Mouse (Mus musculus) stomach, postnatal 0 days (tissue): ENCODE data around the gene Usp10. TPM values are rescaled to one million over a fixed set of nuclear protein-coding genes. Genes with fewer than 3 reads are reported as not detected.

Source experiments
- ATAC-seq: fragments of 200-750 bp; cut with Nextera tagmentation; 2 replicates; pipeline ENCODE4 v1.8.0; 2017; ENCODE audit not compliant: low FRiP score, low TSS enrichment
- DNase-seq: peaks from one replicate; pipeline ENCODE4 v3.0.0-alpha.2; 2016; ENCODE audit warnings: low spot score
- H3K27ac ChIP-seq: fragments of 300-500 bp; sonication (generic); replicated peaks from 2 replicates; pipeline ENCODE4 v1.5.1; 2014; ENCODE audit warnings: mild to moderate bottlenecking, control low read depth
- H3K27me3 ChIP-seq: fragments of 300-500 bp; sonication (generic); 2 replicates; pipeline ENCODE4 v1.6.1; 2014; ENCODE audit warnings: low read length; ENCODE audit not compliant: control insufficient read depth, insufficient read depth
- H3K36me3 ChIP-seq: fragments of 300-500 bp; sonication (generic); 2 replicates; pipeline ENCODE4 v1.6.1; 2014; ENCODE audit warnings: low read length, mixed read lengths; ENCODE audit not compliant: control insufficient read depth, insufficient read depth
- H3K4me1 ChIP-seq: fragments of 300-500 bp; sonication (generic); replicated peaks from 2 replicates; pipeline ENCODE4 v1.6.1; 2014; ENCODE audit warnings: antibody characterized with exemption; ENCODE audit not compliant: control insufficient read depth, insufficient read depth
- H3K4me2 ChIP-seq: fragments of 300-500 bp; sonication (generic); replicated peaks from 2 replicates; pipeline ENCODE4 v1.6.1; 2014; ENCODE audit warnings: low read depth, mild to moderate bottlenecking, control low read depth, moderate library complexity
- H3K4me3 ChIP-seq: fragments of 300-500 bp; sonication (generic); 2 replicates; pipeline ENCODE4 v1.5.1; 2014; ENCODE audit warnings: low read depth, low read length, control low read depth
- H3K9ac ChIP-seq: fragments of 300-500 bp; sonication (generic); 2 replicates; pipeline ENCODE4 v1.6.1; 2014; ENCODE audit warnings: mild to moderate bottlenecking, low read length, control low read depth, mixed read lengths
- H3K9me3 ChIP-seq: fragments of 300-500 bp; sonication (generic); 2 replicates; pipeline ENCODE4 v1.6.1; 2016; ENCODE audit warnings: low read length; ENCODE audit not compliant: control insufficient read depth
- CTCF ChIP-seq: IDR thresholded peaks from 2 replicates; pipeline ENCODE4 v1.5.1; 2016; ENCODE audit warnings: antibody characterized with exemption, low read depth, mild to moderate bottlenecking, moderate library complexity
- EP300 ChIP-seq: optimal IDR thresholded peaks from 2 replicates; pipeline ENCODE3; 2016; ENCODE audit warnings: antibody characterized with exemption
- WGBS: fragments of 180-500 bp; shearing (Covaris S2); extraction: QIAGEN DNeasy Blood & Tissue Kit; methylation state at CpG from one replicate; pipeline ENCODE4 v1.1.7; 2014; 5-methylcytosine and 5-hydroxymethylcytosine counted together
- polyA plus RNA-seq: library from polyadenylated mRNA; unstranded; fragments of >200 nt; fragmentation: Nextera tagmentation; extraction: Ambion mirVana; gene quantifications from 2 replicates; pipeline ENCODE4 v1.2.1, GENCODE M21; 2015

Usp10 gene
- polyA plus RNA-seq, 1 experiment from 2014 or later = 54.5 TPM

DNA sequence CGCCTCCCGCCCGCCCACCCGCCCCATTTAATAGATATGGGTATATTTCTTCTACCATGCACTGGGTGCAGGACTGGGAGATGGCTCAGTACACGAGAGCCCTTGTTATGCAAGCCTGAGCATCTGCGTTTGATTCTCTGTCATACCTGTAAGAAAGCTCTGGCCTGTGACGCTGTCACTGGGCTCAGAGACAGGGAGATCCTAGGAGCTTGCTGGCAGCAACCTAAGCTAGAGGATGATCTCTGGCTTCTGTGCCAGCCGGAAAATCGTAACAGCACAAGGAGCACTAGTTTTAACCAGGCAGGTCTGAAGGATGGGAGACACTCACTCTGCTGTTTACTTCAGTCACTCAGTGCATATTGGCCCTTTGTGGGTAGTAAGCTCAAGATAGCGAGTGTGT lies 33.5 kb downstream of the Usp10 start:
- ATAC-seq (no peak), DNase-seq (no peak)
- Histone ChIP-seq H3K4me1 (no peaks in the 10 kb centered on the region), H3K27me3 (no peaks in the 10 kb centered on the region), H3K27ac (no peak overlapping the region), H3K4me2 (no peak overlapping the region), H3K9ac (no peak overlapping the region), H3K9me3 (no peaks in the 10 kb centered on the region), H3K36me3 (peaks cover 15% of the 10 kb centered on the region; the same call in 1 of the 2 replicates), H3K4me3 (no peak overlapping the region)
- TF ChIP-seq CTCF (no peak), EP300 (no peak)
- 92% methylated on average over 10 of the region's 10 CpGs for WGBS

DNA sequence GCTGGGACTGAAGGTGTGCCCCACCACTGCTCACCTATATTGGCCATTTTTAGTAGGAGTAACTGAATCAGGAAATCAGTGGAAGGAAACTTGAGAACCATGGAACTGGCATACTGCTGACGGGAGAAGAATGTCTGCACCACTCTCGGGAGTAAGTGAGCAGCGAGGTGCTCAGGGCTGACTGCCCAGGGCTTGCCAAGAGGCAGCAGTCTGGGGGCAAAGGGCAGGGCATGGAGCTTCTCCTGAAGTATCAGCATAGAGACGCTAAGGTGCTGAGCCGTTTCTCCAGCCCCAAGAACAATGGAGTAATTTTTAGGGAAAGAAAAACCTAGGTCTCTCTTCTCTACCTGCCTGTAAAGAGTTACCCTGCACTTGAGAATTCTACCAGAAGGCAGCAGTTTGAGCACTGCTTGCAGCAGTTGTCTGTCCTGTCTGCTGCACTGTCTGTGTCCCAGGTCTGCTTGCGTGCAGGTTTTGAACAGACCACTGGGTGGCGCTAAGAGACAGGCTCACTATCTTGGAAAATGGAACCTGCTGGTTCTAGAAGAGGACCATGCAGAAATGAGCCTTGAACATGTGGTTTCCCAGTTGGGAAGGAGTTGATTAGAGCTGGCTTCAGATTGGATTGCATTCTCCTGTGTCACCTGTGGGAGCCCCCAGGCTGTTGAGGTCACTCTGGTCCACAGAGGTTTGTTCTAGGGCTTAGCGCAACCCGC lies 34.1 kb downstream of the Usp10 start:
- peaks cover 15% of the 10 kb centered on the region; the same call in 1 of the 2 replicates for H3K36me3 ChIP-seq
- peak; percentile 52 for ATAC-seq

DNA sequence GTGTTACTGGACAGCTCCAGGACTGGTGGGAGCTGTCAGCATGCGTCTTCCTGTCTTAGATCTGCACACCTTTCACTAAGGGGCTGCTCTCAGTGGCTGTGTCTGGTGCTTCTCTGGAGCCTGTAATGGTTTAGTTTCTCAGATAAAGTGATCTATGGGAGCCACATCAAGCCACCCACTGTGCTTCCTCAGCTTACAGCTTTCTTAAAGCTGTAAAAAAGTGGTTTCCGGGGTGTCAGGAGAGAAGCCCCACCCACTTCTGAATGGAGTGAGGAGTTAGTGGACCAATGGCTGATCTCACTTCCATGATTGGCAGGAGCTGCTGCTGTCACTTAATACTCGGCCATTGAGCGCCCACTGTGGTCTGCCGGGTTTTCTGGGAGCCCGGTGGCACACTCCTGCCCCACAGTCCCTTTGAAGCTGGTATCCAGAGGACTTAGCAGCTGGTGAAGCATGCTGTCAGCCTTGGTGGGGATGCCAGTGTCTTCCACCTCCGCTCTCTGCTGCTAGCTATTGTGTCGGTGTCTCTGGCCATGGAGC lies 36.2 kb downstream of the Usp10 start:
- Histone ChIP-seq H3K4me2 (no peak overlapping the region), H3K4me3 (no peak overlapping the region), H3K9me3 (no peaks in the 10 kb centered on the region), H3K9ac (no peak overlapping the region), H3K27me3 (no peaks in the 10 kb centered on the region), H3K4me1 (no peaks in the 10 kb centered on the region), H3K36me3 (peaks cover 15% of the 10 kb centered on the region), H3K27ac (no peak overlapping the region)
- DNase-seq = no peak
- no peak for TF ChIP-seq CTCF
- no peak for TF ChIP-seq EP300
- ATAC-seq = no peak
- WGBS = 73% methylated on average over 8 of the region's 8 CpGs

More for the DNA sequence above, 34.1 kb downstream of the Usp10 start:
- WGBS = 58% methylated on average over 9 of the region's 9 CpGs
- Histone ChIP-seq H3K27ac (no peak overlapping the region), H3K4me2 (no peak overlapping the region), H3K4me1 (no peaks in the 10 kb centered on the region), H3K4me3 (no peak overlapping the region), H3K27me3 (no peaks in the 10 kb centered on the region), H3K9me3 (no peaks in the 10 kb centered on the region), H3K9ac (no peak overlapping the region)
- DNase-seq = peak; percentile 83
- TF ChIP-seq CTCF (peak; percentile 97), EP300 (no peak)

DNA sequence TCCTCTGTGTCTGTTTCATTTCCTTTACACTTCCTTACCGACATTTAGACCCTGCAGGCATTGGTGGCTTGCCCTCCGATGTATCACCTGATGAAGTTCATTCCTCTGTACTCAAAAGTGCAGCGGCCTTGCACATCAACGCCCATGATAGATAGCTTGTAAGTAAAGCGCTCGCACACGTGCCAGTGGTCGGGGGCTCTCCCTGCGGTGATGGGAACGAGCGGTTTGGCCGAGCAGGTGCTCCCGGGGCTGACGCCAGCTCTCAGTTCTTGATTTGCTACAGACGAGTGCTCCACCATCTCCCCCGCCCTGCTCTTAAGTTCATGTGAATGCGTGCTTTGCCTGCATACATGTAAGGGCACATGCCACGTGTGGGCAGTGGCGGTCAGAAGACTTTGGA lies 37.5 kb downstream of the Usp10 start:
- TF ChIP-seq CTCF (no peak), EP300 (no peak)
- Histone ChIP-seq H3K36me3 (peaks cover 18% of the 10 kb centered on the region), H3K4me1 (no peaks in the 10 kb centered on the region), H3K27ac (no peak overlapping the region), H3K27me3 (no peaks in the 10 kb centered on the region), H3K9me3 (no peaks in the 10 kb centered on the region), H3K4me2 (no peak overlapping the region), H3K9ac (no peak overlapping the region), H3K4me3 (no peak overlapping the region)
- DNase-seq (no peak), ATAC-seq (no peak)
- 69% methylated on average over 19 of the region's 19 CpGs for WGBS

DNA sequence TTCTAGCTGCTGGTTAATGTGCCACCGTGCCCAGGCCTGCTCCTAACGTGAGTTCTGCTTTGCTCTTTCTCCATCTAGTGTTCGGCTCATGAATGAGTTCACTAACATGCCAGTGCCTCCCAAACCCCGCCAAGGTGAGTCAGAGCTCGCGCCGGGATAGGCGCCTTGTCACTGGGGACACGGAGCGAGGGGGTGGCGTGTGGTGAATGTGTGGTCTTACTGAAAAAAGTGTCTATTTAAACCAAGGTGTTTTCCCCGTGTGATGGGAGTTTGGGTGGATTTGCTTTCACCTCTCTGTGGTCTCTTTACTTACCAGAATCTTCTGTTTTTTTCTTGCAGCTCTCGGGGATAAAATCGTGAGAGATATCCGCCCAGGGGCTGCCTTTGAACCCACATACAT lies 38.2 kb downstream of the Usp10 start:
- 66% methylated on average over 15 of the region's 15 CpGs for WGBS
- DNase-seq (no peak), ATAC-seq (no peak)
- Histone ChIP-seq H3K27ac (no peak overlapping the region), H3K9me3 (no peaks in the 10 kb centered on the region), H3K4me1 (no peaks in the 10 kb centered on the region), H3K4me3 (no peak overlapping the region), H3K4me2 (no peak overlapping the region), H3K27me3 (no peaks in the 10 kb centered on the region), H3K36me3 (peaks cover 22% of the 10 kb centered on the region), H3K9ac (no peak overlapping the region)
- TF ChIP-seq EP300 (no peak), CTCF (peak; percentile 44)

DNA sequence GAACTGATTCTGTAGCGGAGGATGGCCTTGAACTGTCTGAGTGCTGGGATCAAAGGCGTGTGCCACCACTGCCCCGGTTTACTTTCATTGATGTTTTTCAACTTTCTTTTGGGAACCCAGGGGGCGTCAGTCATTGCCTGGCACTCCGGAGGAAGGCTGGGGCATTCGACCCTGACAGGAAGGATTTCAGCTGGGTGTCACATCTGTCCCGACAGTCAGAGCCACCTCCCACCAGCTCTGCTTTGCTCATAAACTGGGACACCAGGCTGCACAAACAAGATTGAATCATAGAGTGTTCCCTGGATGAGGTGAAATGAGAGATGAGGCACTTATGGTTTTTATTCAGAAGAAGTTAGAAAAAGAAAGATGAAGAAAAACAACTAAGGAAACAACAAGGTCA lies 42.1 kb downstream of the Usp10 start:
- Histone ChIP-seq H3K4me3 (no peak overlapping the region), H3K9ac (no peak overlapping the region), H3K36me3 (peaks cover 31% of the 10 kb centered on the region), H3K4me2 (no peak overlapping the region), H3K9me3 (no peaks in the 10 kb centered on the region), H3K27me3 (no peaks in the 10 kb centered on the region), H3K4me1 (no peaks in the 10 kb centered on the region), H3K27ac (no peak overlapping the region)
- no peak for DNase-seq
- ATAC-seq = no peak
- WGBS = 81% methylated on average over 7 of the region's 7 CpGs
- TF ChIP-seq EP300 (no peak), CTCF (no peak)
